Mouse (Mus musculus) B cell, adult 2 months (primary cell): ENCODE results near the gene Arhgap31.
A peak's percentile ranks its signal among the peaks of the same experiment; 100 is the strongest.

Experiments used
- DNase-seq, 2 experiments: peaks; one replicate each; pipeline ENCODE4 v3.0.0; 2022

Gene Arhgap31

DNA sequence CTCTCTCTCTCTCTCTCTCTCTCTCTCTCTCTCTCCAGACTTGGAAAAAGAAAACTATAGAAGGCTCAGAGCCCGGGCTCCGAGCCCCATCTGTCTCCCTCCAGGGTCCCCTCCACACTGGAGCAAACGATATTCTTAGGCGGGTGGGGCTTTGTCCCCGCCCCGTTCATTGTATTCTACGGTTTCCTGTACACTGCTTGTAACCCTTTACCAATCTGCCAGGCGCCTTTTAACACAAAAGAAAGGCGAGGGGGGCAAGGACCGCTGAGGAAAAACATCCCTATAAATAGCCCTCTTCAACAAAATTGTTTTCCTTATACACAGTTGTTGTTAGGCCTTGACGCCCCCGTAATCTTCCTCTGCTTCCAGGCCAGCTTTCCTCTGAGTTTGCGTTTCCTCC lies 11.9 kb upstream of the Arhgap31 start:
- no peak for DNase-seq

DNA sequence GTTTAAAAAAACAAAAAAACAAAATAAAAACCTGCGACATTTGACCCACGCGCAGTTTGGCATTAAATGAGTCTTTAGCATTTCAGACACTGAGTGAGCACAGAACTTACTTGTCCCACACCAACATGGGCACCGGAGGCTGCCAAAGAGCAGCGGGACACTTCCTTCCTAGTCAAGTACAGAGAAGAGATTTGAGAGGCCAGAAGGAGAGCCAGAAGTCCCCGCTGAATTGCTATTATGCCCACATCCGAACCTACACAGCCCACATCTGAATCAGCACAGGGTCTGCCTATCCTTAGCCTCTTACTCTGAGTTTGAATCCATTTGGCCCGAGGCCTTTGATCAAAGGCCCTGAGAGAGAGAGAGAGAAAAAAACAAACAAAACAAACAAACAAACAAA lies 11.2 kb upstream of the Arhgap31 start:
- no peak for DNase-seq

DNA sequence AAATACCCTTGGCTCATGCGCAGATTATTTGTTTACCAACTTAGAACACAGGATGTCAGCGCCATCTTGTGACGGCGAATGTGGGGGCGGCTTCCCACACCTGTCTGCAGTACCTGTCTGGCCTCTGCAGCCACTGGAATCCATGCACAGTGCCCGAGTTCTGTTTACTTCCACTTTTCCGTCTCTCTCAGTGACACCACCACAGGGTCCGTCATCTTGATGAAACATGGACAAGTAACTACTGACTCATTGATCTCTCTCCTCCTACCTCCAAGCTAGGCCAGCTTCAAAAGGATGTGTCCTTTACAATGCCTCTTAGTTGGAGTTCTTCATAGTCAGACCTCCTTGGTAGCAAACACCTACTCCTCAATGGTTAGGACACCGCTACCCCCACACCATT lies 8.3 kb upstream of the Arhgap31 start:
- DNase-seq, result no peak

DNA sequence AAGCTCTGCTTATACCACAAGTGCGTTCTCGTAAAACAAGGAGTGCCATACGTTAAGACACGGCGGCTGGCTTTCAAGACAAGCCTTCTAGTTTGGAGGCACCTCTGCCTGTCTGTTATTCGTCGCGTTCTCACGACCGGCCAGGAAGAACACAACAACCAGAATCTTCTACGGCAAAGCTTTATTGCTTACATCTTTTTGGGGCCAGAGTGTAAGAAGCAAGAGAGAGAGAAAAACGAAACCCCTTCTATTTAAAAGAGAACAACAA lies 1.1 kb upstream of the Arhgap31 start:
- peak; percentile 19 to 38 for DNase-seq

DNA sequence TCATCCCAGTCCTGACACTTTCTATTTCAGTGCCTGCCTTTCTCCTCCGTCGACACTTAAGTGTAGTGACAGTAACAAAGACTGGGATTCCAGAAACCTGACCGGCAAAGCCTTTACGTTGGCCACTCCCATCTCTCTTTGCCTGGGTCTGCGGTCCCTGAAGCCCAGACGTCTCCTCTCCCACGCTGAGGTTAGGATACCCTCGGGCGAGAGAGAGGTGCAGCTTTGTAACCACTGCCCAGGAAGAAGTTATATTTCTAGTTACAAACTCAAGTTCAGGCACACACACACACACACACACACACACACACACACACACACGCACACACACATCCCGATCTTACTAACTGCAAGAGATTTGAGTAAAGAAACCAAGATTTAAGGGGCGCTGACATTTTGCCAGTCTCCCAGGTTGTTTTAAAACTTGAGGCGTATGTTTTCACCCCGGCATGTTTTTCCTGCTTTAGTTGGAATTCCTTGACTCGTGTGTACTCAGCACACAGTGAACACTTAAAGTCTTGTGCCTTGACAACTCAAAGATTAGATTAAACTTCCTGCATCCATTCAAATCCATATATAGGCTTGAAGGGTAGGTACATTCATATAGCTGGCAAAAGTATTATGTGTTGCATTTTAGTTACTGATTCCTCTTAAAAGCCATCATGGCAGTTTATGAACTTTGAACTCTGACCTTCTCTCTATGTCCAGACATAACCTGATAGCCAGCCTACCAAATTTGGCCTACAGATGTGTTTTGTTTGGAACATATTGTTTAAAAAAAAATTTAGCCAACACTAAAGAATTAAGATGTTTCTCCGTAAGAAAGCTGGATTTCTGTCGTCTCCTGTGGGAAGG lies 557 bp upstream of the Arhgap31 start:
- no peak for DNase-seq

DNA sequence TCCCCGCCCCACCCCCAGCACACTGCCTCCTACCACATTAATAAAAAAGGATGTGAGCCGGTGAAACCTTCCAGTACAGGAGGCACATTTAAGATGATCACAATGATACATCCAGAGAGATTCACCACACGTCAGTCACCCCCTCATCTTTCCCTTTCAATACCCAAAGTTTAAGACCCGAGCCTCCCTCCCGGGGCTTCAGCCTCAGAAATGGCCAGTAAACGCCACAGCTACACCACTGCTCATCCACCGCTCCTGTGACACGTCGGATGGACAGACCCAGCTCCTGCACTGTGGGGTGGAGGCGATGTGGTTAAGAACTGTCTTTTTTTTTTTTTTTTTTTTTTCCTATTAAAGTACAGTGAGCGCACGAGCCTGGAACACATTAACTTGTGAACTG lies 969 bp downstream of the Arhgap31 start:
- peak; percentile 25 to 31 for DNase-seq

DNA sequence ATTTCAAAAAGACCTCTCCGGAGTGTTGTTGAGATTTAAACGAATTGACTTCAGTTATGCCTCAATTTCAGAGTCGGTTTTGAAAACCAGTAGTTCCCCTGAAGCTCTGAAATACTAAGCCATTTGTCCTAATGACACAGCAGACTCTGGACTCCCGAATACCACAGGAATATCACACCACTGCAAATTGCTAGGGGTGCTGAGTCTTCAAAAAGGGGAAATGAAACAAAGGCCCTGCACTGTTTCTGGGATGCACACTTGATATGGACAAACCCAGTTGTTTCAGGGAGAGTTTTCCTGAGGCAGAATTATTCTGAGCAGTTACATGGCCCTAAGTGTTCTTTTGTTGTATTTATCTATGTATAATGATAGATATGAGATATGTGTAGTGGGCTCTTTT lies 1.8 kb downstream of the Arhgap31 start:
- no peak for DNase-seq

DNA sequence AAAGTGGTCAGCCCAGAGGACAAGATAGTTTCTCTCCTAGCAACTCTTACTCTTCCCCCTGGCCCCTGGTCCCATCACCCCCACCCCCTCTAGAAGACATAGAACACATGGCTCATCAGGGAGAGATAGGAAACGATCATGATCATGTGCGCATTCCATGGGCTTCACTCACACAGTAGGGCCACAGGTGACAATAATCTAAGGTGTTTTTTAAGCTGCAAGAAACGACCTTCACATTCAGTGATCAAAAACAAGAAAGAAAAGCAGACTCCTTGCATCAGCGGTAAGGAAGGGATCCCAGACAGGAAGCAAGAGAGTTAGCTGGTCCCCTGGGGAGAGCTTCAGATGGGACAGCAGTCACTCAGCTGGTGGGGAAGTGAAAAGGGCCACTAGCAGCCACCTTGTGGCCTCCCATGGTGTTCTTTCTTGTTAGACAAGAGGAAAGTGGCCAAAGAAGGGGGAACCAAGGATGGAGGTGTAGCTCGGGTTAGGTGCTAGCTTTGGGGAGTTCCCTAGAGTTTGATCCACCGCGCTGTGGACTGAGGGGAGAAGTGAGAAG lies 4.0 kb downstream of the Arhgap31 start:
- DNase-seq, result peak; percentile 17 to 22

DNA sequence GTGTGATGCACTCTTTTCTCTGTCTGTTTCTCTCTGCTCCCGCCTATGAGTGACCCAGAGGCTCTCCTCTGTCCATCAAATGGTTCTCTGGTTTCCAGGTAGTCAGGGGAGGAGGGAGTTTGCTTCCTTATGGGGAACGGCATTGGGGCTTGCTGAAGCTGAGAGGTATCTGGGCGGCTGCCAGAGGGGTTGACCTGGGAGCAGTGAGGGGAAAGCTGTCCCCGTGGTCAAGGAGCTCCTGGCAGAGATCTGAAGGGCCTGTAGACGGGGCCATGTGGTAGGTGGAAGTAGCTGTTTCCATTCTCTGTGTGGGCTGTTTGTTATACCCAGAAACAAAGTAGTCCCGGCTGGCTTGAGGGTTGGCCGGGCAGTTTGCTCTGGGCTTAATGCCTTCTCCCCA lies 6.3 kb downstream of the Arhgap31 start:
- DNase-seq, result no peak

DNA sequence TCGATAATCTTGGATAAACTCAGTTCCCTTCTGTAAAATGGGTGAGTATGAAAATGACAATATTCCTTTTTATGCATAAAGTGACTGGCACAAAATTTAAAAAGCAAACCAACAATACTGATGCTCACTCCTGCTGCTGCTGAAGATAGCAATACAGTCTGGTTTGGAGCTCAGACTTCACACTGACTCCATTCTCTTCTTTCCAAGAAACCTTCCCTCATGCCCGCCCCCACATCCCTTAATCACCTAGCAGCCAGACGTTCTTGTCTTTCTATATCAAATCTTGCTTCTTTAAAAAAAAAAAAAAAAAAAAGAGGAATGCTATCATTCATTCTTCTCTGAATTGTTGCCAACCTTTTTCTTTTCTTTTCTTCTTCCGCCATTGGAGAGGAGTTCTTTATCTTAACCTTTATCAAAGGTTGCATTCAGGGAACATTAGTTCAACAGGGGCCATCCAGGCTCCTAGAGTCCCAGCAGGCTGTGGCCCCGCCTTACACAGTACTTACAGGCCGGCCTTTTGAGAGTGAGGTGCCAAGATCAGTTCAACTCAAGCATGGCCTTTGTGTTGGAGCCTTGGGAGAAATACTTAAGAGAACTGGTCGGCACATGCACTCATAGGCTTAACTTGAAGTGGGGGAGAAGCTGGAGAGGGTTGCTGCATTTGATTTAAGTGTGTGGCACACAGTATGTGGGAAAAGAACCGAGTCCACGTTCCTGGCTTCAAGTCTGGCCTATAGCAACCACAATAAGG lies 7.4 kb downstream of the Arhgap31 start:
- no peak for DNase-seq

DNA sequence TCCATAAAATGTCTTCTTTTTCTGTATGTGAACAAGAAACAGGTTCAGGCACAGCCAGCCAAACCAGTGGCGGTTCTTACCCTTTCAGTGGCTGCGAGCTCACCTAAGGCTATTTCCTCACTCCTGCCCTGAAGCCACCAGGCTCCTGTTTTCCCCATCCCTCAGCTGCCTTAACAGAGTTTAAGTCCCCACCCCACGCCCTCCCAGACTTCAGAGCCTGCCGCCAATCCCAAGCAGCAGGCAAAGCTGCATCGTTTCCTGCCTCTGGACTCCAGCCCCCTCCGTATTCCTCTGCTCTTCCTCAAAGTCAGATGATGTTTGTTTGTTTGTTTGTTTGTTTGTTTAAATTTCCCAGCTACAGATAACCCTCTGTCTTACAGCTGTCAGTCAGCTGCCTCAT lies 9.6 kb downstream of the Arhgap31 start:
- DNase-seq, result no peak

DNA sequence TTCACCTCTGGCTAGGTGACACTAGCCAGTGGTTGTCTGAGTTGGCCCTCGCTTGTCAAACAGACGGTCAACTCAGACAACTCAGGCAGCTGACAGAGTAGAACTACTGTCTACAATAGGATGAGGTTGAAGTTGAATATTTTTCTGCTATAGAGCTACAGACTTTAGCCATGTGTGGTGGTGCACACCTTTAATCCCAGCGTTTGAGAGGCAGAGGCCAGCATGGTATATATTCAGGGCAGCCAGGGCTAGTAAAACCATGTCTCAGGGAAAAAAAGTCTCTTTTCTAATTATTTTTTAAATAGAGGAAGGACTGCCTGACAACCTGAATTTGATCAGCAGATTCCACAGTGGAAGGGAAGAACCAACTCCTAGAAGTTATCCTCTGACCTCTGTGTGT lies 10.8 kb downstream of the Arhgap31 start:
- DNase-seq, result no peak

DNA sequence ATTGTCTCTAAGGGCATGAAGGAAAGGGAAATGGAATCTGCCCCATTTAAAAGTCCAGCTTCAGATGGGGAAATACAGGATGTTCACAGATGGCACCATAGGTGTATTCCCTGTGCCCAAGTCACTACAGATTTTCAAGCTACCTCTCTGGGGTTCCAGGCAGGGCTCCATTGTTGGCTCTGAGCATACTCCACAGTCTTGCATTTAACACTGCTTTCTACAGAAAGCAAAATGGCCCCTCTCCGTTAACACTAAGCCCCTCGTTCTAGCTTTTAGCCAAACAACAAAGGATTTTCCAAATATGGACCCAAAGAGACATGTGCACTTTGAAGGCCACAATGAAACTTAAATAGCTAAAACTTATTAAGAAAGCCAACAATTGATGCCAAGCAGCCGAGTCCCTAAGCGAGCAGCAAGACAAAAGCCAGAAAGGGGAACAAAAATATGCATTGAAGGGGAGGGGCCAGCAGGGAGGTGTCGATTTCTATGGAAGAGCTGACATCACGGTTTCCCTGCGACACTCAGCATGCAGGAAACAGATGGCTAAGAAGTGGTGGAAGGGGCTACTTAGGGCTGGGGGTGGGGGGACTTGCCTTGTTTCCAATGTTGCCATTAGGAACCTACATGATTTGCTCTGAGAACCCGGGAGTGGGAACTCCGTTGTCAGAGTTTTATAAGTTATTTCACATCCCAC lies 11.4 kb downstream of the Arhgap31 start:
- DNase-seq, result peak in 1 of 2 experiments; percentile 12

DNA sequence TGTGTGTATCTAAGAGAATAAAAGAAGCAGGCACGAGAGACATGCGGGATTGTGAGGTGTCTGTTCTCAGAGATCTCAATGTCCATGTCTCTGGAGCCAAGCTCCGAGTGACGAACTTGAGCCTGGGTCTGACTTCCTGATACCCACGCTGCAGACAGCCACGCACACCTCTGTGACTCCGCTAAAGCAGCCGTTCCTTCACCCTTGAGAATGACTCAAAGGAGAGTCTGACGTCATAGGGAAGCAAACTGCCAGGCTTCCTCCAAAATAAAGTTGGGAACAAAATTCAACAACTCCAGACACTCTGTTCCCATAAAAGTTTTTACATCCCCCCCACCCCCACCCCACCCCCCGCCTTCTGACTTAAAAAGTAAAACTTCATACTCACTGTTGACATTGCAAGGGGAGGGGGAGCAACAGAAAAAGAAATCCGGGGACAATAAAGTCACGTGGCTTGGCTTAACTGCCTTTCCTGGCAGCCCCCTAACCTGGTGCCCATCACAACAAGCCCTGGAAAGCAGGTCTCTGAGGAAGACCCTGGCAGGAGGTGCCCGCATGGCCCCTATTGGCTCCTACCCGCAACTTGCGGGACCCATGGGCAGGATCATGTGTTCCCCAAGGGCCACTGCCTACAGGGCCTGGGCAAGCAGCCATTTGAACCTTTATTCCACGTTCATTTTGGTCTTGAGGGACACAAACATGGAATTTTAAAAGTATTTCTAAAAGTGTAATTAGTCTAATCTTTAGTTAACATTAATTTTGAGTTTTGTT lies 12.5 kb downstream of the Arhgap31 start:
- DNase-seq, result no peak

DNA sequence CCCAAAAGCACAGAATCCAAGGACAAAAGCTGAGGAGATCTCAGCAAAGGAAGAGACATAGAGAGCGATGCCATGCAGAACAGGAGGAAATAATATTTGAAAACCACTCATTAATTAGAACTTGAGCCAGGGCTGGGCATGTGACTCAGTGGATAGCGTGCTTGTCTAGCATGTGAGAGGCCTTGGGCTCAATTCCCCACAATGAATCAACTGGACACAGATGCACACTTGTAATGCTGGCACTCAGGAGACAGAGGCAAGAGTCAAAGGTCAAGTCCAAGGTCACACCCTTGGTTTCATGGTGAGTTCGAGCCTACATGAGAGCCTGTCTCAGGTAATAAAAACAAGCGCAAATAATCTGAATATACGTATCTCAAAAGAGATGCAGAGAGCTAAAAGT lies 15.5 kb downstream of the Arhgap31 start:
- DNase-seq, result no peak

DNA sequence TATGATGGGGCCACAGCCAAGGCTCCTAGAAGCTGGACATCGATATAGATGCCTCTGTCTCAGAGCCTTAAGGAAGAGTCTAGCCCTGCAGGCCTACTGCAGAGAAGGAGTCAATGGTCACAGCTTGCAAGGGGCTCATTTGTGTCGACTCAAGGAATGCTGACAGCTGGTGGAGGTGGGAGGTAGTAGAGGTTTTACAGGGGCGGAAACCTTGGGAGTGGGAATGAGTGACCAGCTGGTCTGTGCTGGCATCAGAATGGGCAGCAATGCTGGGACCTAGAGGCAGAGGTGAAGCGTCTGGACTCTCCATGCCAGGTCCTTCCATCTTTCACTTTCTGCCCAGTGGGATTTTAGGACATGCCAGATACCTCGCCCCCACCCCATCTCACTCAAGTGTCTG lies 17.5 kb downstream of the Arhgap31 start:
- no peak for DNase-seq

DNA sequence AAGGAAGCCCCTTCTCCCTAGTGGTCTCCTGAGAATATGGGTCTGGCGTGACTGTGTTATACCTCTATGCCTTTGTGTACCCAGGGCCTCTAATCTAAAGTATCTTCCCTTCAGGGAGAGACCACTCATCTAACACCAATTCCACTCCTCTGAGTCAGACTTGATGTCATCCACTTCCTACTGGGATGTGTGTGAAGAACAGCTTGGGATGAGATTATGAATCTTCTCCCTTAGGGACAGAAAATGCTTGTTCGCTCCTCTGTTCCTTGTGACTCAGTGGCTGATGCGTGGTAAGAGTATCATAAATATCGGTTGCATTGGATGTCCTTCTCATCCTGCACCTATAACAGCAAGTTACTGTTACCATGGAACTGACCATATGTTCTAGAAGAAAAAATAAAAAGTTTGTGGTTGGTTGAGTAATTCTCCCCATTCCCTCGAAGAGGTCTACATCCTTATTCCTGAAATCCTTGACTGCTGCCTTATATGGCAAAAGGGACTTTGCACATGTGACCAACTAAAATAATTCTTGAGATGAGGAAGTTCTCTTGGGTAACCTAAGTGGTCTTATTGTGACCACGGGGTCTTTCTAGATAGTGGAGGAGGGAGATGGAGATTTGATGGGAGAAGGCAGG lies 18.1 kb downstream of the Arhgap31 start:
- no peak for DNase-seq

DNA sequence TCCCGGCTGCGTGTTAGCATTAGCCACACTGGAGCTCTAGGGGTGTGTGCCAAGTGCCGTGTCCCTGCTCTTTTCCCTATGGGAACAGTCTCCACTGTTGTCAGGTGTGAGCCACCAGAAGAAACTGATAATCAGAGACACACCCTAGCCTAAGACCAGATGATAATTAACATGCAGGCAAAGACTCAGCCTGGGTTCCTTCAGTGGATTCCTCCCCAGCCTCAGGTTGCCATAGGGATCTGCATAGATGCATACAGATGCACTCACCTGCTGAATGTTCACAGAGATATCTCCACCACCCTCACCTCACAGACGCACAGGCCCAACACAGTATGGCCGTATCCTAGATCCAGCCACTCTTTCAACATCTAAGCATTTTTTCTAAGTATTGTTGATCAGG lies 22.6 kb downstream of the Arhgap31 start:
- DNase-seq, result no peak

DNA sequence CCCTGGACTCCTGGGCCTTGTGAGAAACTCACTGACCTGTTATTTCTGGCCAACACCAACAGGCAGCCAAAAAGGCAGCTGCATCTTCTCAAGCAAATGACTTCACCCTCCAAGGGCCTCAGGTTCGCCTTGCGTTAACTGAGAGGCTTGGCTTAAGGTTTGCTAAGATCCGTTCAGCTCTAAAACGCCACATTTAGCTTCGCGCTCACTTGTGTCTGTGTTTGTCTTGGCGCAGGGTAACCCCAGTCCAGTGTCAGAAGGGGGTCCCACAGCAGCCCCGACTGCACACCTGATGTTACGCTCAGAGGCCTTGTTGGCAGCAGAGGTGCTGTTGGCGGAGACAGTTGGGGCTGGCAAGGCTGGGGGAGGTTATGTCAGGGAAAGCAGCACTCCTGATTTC lies 23.3 kb downstream of the Arhgap31 start:
- DNase-seq, result no peak

DNA sequence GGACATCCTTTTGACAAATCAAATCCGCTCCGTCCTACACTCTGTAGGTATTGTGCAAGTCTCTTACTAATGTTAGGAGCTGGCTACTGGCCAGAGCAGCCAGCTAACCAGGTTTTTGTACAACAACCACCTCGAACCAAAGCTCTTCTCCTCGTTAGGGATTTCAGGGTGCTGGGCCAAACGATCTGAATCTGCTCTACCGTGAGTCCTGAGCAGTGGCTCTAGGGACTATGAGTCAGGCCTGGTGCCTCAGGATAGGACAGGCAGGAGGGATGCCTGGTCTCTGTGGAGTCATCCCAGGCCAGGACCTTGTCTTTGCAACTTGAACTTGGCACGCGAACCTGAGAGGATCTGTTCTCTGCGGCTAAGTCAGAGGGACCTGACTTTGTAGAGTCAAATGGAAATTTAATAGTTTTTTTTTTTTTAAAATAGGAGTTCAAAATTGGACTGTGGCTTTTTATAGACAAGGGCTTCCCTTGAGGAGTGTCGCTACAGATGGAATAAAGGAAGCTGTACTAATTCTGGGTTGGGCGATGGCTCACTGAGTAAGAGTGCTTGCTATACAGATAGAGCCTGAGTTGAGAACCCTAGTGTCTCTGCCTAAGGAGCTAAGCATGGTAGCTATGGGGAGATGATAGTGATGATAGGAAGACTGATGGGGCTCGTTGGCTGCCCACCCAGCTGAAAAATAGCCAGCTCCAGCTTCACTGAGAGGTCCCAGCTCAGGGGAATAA lies 24.4 kb downstream of the Arhgap31 start:
- no peak for DNase-seq

DNA sequence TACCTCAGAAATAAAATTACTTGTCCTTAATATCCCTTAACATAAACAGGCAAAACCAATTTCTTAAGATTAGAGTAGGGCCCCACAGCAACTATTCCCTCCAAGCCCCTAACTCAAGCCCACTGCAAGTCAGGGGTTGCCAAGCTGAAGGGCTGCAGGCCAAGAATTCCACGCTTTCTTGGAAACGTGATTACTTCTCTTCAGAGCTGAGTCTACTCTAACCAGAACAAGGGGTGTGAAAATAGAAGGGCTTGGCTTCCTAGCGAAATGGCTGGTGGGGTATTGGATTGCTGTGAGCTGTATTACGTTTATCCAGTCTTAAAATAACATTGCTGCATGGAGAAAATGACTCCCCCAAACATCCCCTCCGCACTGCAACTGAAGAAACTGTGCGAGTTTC lies 25.4 kb downstream of the Arhgap31 start:
- no peak for DNase-seq

DNA sequence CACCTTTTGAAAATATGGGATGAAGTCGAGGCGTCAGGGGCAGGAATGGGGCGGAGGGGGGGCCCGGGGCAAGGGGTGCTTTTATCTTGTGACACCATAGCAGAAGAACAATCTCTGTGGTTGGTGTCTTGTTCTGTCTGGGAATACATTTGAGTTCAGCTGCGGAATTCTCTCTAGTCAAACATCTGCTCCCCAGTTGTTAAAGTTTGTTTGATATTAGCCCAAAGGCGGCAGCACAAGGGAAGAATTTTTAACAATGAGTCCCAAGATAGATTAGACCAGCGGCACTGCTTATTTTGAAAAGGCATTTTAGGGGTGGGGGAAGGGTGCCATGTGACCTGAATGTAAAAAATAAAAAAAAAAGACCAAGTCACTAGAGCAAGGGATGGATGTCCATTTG lies 30.0 kb downstream of the Arhgap31 start:
- DNase-seq, result no peak
